Mouse (Mus musculus): ENCODE data around the gene Phactr1. TPM values are rescaled to one million over a fixed set of nuclear protein-coding genes. Genes with fewer than 3 reads are reported as not detected.

Gene Phactr1
- polyA plus RNA-seq, 1 experiment from 2014 or later, result 41.5 TPM

DNA sequence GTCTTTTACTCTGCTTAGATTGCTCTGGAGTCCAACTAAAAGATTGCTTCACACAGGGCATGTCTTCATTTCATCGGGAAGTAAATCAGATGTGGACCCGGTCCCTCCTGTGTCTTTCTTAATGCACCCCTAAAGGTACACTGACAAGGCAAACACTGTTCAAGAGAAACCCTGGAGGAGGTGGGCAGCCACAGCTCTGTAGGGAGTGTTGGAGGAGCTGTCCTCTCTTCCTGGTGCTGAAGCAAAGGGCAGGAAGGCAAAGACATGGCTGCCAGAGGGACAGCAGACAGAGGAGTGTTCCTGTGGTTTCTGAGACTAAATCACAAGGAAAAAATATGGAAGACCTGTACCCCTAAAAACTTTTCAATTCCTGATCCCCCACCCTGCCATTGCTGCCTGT, 31.1 kb downstream of the Phactr1 start:
- ATAC-seq, result no peak
- H3K27ac ChIP-seq, result no peak overlapping the region
- H3K27me3 ChIP-seq, result 0 out of 2 replicates have a peak, but pooled peaks cover 3% of the 10 kb centered on the region
- 0 out of 2 replicates have a peak overlapping the region, but pooled peaks have one; percentile 3 for H3K4me3 ChIP-seq (replicated peaks)
- H3K9ac ChIP-seq (replicated peaks), result 0 out of 2 replicates have a peak overlapping the region, but pooled peaks have one; percentile 19
- H3K4me2 ChIP-seq (replicated peaks), result peak overlapping the region; percentile 58
- 44% methylated on average over 2 of the region's 2 CpGs for WGBS
- peaks cover 29% of the 10 kb centered on the region for H3K4me1 ChIP-seq (replicated peaks)
- H3K36me3 ChIP-seq, result no peaks in the 10 kb centered on the region
- no peaks in the 10 kb centered on the region for H3K9me3 ChIP-seq

DNA sequence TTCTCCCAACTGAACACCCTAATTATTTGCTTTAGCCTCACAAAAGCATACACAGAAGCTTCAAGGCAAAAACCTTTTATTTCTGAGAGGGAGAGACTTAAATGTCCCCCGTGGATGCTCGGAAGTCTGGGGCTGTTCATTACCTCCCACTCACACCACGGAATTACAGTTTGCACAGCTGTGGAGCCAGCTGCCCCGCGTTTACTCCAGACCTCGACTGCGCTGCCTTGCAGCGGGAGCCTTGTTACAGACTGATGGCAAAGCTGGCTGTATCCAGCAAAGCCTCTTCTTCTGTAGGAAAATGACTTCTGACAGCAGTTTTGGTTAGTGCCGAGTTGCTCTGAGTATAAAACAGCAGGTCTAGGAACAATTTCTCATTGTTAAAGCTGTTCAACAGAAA, 39.0 kb downstream of the Phactr1 start:
- Histone ChIP-seq H3K9ac (replicated peaks) (no peak overlapping the region), H3K9me3 (no peaks in the 10 kb centered on the region), H3K27ac (no peak overlapping the region; the same call in 1 of the 2 replicates), H3K27me3 (no peaks in the 10 kb centered on the region), H3K4me3 (replicated peaks) (no peak overlapping the region), H3K4me2 (replicated peaks) (no peak overlapping the region), H3K36me3 (no peaks in the 10 kb centered on the region), H3K4me1 (replicated peaks) (peaks cover 8% of the 10 kb centered on the region)
- no peak for ATAC-seq
- WGBS, result 32% methylated on average over 9 of the region's 9 CpGs

DNA sequence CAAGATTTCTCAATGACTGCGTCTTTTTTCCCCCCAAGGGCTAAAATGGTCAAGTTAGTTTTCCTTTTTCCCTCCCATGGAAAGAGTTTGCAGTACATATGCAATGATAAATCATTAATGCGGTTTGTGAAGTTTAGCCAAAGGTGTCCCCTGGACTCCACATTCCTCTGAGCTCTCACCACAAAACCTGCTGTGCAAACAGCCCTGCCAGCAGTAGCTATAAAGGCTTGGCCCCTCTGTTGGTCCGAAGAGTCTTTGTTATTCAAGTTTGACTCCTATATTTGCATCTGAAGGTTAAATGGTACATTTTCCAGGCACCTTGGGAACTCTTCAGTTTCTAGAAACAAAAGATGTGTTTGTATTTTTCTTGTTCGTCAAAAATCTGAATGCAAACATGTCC, 39.7 kb downstream of the Phactr1 start:
- H3K4me1 ChIP-seq (replicated peaks), result peaks cover 8% of the 10 kb centered on the region
- no peak overlapping the region for H3K4me3 ChIP-seq (replicated peaks)
- no peak overlapping the region for H3K4me2 ChIP-seq (replicated peaks)
- no peak overlapping the region for H3K9ac ChIP-seq (replicated peaks)
- no peak for ATAC-seq
- H3K9me3 ChIP-seq, result no peaks in the 10 kb centered on the region
- no peaks in the 10 kb centered on the region for H3K27me3 ChIP-seq
- 43% methylated on average over 4 of the region's 4 CpGs for WGBS
- H3K27ac ChIP-seq, result no peak overlapping the region
- no peaks in the 10 kb centered on the region for H3K36me3 ChIP-seq

DNA sequence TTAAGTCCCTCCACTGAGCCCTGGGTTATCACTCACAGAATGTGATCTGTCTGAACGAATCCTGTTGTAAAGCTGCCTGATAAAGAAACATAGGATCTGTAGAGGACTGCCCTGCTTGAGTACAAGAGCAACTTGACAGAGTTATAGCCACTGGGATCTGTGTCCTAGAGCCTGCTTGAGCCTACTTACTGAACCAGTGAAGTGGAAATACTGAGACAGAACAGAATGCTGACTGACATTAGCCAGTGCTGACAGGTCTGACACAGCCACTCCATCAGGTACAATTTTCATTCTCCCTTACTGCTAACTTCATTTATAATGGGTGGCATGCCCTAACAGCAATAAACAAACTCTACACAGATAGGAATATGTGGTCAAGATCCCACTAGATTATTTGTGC, 40.2 kb downstream of the Phactr1 start:
- H3K36me3 ChIP-seq, result no peaks in the 10 kb centered on the region
- no peak overlapping the region for H3K9ac ChIP-seq (replicated peaks)
- H3K4me1 ChIP-seq (replicated peaks), result peaks cover 11% of the 10 kb centered on the region
- H3K4me3 ChIP-seq (replicated peaks), result no peak overlapping the region
- no peaks in the 10 kb centered on the region for H3K27me3 ChIP-seq
- H3K27ac ChIP-seq, result no peak overlapping the region
- 14% methylated on average over 1 of the region's 1 CpGs for WGBS
- no peak for ATAC-seq
- H3K9me3 ChIP-seq, result no peaks in the 10 kb centered on the region
- no peak overlapping the region for H3K4me2 ChIP-seq (replicated peaks)

DNA sequence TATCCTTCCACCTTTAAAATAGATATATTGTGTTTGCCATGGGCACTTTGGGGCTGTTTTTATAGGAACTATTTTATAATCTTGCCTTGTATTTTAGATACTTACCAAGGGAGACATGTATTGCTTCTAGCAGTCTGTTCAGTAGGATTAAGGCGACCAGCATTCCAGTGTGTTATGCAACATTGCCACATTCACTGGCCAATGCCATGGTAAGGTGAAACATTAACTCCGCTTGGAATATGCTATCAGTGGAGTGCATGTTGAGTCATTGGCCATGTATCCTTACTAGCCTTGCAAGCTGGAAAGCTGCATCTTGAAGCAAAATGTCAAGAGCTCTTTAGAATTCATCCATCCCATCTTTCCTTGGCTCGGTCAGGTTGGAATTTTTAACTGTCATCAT, 43.6 kb downstream of the Phactr1 start:
- H3K4me3 ChIP-seq (replicated peaks), result no peak overlapping the region
- H3K4me2 ChIP-seq (replicated peaks), result no peak overlapping the region
- 87% methylated on average over 3 of the region's 3 CpGs for WGBS
- peaks cover 11% of the 10 kb centered on the region; the same call in 1 of the 2 replicates for H3K36me3 ChIP-seq
- H3K27me3 ChIP-seq, result no peaks in the 10 kb centered on the region
- no peaks in the 10 kb centered on the region for H3K9me3 ChIP-seq
- H3K27ac ChIP-seq, result no peak overlapping the region
- peaks cover 12% of the 10 kb centered on the region for H3K4me1 ChIP-seq (replicated peaks)
- ATAC-seq, result no peak
- no peak overlapping the region for H3K9ac ChIP-seq (replicated peaks)

DNA sequence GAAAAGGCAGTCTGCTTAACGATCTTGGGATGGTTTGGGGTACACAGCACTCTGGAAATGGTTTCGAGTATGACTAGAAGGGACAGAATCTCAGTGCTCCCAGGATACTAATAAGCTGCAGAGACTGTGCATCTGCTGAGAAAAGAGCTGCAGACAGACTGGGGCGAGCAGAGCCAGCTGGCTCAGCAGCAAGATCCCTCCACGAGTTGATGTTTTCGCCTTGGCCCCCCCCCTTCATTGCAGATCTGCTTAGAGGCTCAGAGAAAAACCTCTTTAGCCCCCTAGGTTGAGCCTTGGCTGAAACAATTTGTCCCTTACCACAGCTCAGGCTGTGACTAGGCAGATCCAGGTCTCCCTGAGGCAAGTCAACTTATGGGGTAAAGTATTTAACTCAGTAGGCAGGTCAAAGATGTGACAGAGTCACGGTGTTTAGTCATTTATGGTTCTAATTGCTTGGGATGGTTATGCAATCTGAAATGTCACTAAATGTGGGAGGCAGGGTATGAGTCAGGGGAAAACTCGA, 45.3 kb downstream of the Phactr1 start:
- no peak overlapping the region for H3K4me2 ChIP-seq (replicated peaks)
- peaks cover under 1% of the 10 kb centered on the region; the same call in 1 of the 2 replicates for H3K9me3 ChIP-seq
- 70% methylated on average over 7 of the region's 7 CpGs for WGBS
- H3K36me3 ChIP-seq, result peaks cover 12% of the 10 kb centered on the region; the same call in 1 of the 2 replicates
- no peak overlapping the region for H3K9ac ChIP-seq (replicated peaks)
- no peak overlapping the region for H3K27ac ChIP-seq
- H3K4me1 ChIP-seq (replicated peaks), result peaks cover 6% of the 10 kb centered on the region; the same call in 1 of the 2 replicates
- no peaks in the 10 kb centered on the region for H3K27me3 ChIP-seq
- ATAC-seq, result no peak
- H3K4me3 ChIP-seq (replicated peaks), result no peak overlapping the region

DNA sequence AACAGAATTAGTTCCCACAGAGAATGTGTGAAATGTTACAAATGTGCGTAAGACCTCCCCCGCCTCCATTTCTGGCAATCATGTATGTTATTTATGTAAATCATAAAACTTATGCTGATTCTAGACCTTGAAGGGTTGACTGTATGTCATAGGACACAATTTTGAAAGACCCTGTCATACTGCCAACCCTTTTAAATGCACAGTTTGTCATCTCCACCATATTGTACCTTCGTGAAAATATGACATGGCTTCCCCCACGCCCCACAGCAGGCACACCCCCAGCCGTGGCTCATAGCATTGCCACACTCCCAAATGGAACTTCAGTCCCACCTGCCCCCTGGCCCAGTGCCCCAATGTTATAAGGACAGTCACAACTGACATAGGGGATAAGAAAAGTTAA, 57.1 kb downstream of the Phactr1 start:
- Histone ChIP-seq H3K4me3 (replicated peaks) (no peak overlapping the region), H3K4me2 (replicated peaks) (no peak overlapping the region), H3K9me3 (no peaks in the 10 kb centered on the region), H3K27ac (no peak overlapping the region), H3K27me3 (no peaks in the 10 kb centered on the region), H3K4me1 (replicated peaks) (no peaks in the 10 kb centered on the region; the same call in none of the 2 replicates), H3K36me3 (no peaks in the 10 kb centered on the region), H3K9ac (replicated peaks) (no peak overlapping the region)
- no peak for ATAC-seq
- WGBS, result 90% methylated on average over 5 of the region's 5 CpGs

DNA sequence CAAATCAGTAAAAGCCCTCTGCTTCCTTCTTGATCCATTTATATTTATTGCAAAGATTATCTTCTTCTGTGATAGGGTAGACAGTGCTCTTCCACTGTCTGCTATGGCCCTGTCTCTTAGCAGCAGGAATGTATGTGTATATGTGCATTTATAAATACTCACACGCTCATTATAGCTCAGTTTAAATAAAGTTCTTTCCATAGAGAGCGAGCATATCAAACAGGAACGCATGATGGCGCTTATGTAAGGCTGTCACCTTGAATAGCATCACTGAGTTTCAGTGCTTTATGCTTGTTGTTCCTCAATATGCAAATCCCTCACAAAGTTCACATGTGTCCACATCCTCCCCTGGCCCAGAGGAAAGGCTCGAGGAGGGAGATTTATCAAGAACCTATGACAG, 57.7 kb downstream of the Phactr1 start:
- Histone ChIP-seq H3K9ac (replicated peaks) (no peak overlapping the region), H3K4me3 (replicated peaks) (no peak overlapping the region), H3K27ac (no peak overlapping the region), H3K4me1 (replicated peaks) (no peaks in the 10 kb centered on the region; the same call in none of the 2 replicates), H3K4me2 (replicated peaks) (no peak overlapping the region), H3K27me3 (no peaks in the 10 kb centered on the region), H3K9me3 (no peaks in the 10 kb centered on the region), H3K36me3 (no peaks in the 10 kb centered on the region)
- no peak for ATAC-seq
- 68% methylated on average over 5 of the region's 5 CpGs for WGBS

DNA sequence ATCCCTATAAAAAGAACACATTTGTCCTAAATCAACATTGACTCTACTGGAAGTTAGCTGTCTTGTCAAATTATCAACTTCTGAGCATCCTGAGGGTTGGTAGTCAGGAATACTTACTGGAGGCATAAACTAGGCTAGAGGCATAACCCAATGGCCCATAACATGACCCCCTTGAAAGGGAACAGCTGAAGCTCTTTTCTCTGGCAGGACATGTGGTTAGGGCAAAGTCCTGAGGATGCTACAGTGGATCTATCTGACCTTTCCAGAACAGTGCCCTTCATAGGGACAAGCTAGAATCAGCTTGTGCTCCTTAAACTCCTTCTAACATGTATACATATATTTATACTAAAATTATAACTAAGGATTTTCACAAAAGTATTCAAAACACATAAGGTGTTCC, 61.8 kb downstream of the Phactr1 start:
- Histone ChIP-seq H3K4me2 (replicated peaks) (no peak overlapping the region), H3K27ac (no peak overlapping the region), H3K9me3 (no peaks in the 10 kb centered on the region), H3K36me3 (no peaks in the 10 kb centered on the region), H3K4me1 (replicated peaks) (peaks cover 10% of the 10 kb centered on the region), H3K9ac (replicated peaks) (no peak overlapping the region), H3K27me3 (no peaks in the 10 kb centered on the region), H3K4me3 (replicated peaks) (no peak overlapping the region)
- ATAC-seq, result no peak

DNA sequence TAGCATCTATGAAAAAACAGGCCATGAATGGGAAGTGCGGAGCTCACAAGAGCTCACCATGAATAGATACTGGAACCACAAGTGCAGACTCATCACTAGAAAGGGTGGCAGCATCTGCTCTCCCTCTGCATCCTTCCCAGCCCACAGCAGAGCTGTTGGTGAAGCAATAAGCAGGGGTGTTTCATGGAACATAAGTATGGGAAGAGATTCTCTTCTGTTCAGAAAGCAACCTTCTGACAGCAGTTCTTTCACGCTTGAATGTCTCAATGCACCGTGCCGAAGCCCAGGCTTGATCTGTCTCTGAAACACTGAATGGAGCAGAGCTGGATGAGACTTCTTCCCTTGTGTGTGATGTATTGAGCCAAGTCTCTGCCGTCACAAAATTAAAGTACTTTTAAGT, 64.0 kb downstream of the Phactr1 start:
- Histone ChIP-seq H3K4me3 (replicated peaks) (no peak overlapping the region), H3K4me2 (replicated peaks) (no peak overlapping the region), H3K27me3 (no peaks in the 10 kb centered on the region), H3K9ac (replicated peaks) (no peak overlapping the region), H3K36me3 (no peaks in the 10 kb centered on the region), H3K27ac (no peak overlapping the region), H3K4me1 (replicated peaks) (peaks cover 10% of the 10 kb centered on the region), H3K9me3 (no peaks in the 10 kb centered on the region)
- no peak for ATAC-seq
- 51% methylated on average over 5 of the region's 5 CpGs for WGBS

DNA sequence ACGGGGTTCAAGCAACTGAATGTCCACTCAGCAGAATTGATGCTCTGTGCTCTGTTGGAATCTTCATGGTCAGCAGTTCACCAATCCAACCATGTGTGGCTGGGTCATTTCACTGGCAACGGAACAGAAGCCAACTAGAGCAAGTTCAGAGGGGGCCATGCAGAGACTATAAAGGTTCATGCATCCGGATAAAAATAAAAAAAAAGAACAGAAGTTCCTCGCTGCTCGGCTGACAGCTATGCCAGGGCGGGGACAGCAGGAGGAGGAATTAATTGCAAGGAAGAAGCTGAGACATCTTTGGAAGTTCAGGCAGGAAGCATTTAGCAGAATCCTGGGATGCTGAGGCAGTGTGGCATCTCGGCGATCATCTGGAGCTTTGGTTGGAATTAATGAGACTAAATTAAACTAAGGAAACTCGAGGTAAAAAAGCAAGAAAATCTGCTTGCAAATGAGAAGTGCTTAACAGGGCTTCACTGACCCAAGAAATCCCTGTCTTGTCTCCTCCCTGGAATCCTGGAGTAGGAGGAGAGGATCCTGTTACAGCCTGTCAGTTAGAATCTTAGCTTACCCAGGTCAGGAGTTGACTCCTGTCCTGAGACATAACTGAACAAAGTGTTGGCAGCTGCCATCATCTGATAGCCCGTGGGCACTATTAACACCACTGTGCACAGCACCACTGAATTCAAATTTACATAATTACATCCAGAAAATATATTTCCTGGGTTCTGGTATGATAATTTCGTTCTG, 77.4 kb downstream of the Phactr1 start:
- 18% methylated on average over 11 of the region's 11 CpGs for WGBS

DNA sequence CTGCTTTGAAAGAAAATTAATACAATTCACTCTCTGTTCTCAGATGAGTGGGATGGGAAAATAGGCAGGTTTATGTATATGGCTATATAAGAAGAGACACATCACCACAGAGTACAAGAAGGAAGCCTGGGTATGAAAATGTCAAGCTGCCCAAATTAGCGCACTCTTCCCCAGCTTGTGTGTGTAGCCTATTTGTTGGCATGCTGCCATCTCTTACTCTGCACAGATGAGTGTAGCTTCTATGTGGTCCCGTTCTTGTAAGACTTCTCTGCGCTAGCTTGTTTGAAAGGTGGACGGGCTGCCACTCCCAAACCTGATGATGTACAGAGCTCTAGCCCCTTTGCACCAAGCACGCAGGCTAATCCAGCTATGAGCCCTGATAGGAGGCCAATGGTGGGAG, 78.7 kb downstream of the Phactr1 start:
- Histone ChIP-seq H3K4me3 (replicated peaks) (no peak overlapping the region), H3K9ac (replicated peaks) (no peak overlapping the region), H3K27ac (no peak overlapping the region), H3K36me3 (no peaks in the 10 kb centered on the region), H3K9me3 (no peaks in the 10 kb centered on the region), H3K4me2 (replicated peaks) (no peak overlapping the region), H3K4me1 (replicated peaks) (peaks cover 23% of the 10 kb centered on the region), H3K27me3 (no peaks in the 10 kb centered on the region)
- WGBS, result 86% methylated on average over 5 of the region's 5 CpGs
- 0 out of 2 replicates have a peak, but pooled peaks have one; percentile 48 for ATAC-seq

More for the DNA sequence above, 77.4 kb downstream of the Phactr1 start:
- Histone ChIP-seq H3K9me3 (no peaks in the 10 kb centered on the region), H3K4me3 (replicated peaks) (no peak overlapping the region), H3K36me3 (no peaks in the 10 kb centered on the region), H3K27me3 (no peaks in the 10 kb centered on the region), H3K27ac (peak overlapping the region; percentile 30), H3K4me2 (replicated peaks) (peak overlapping the region; percentile 20; the same call in 1 of the 2 replicates), H3K9ac (replicated peaks) (no peak overlapping the region), H3K4me1 (replicated peaks) (peaks cover 23% of the 10 kb centered on the region)
- ATAC-seq, result peak; percentile 83

Data from midbrain, embryonic 13.5 days (tissue).